Mouse (Mus musculus) embryonic stem cell, embryonic (primary cell): ENCODE measurements at regions not wholly inside any gene's neighbourhood (a gene's known extent, or its start where the extent isn't known, plus 50 kb on each side); places are given as distances from the start of the nearest gene placed in this dataset.

ENCODE experiments used
- CTCF ChIA-PET, 4 experiments: fragments of 300-600 bp in 2 of 4; fragments of 350-600 bp in 2 of 4; sonication (Branson Sonifier 250); formaldehyde crosslinking; loops; one replicate each; lab custom pipeline; 2022; ENCODE audit warnings: inconsistent platforms in 2 of 4; lab: Charles Lee
- POLR2A ChIA-PET, 4 experiments: fragments of 300-600 bp in 2 of 4; fragments of 350-600 bp in 2 of 4; sonication (Branson Sonifier 250); formaldehyde crosslinking; loops; one replicate each; lab custom pipeline; 2022; ENCODE audit warnings: antibody characterized with exemption in 4 of 4, inconsistent platforms in 1 of 4; lab: Charles Lee

DNA sequence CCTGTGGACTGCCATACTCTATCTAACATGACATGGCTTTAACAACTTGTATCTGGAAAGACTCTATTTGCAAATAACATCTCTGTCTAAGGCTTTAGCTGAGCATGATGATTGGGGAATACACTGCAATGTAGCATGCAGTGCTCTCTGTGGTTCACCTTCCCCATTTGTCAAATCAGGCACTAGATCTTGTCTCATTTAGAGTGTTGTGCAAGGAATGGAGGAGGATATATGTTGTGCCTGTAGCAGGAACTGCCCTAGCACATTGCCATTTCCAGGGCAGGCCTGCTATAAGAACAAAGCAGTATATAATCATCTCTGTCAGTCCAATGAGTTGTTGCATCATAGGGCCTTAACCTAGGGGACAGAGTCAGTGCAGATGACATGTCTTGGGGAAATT is 854.6 kb upstream of the Lrrc6 start:
- ChIA-PET CTCF (no interaction called here), POLR2A (no interaction called here)

- CTCF ChIA-PET: no interaction called here
Measured at GRCm38 (mm10) chr15:67354598-67355159, 854.0 kb upstream of the Lrrc6 start.

DNA sequence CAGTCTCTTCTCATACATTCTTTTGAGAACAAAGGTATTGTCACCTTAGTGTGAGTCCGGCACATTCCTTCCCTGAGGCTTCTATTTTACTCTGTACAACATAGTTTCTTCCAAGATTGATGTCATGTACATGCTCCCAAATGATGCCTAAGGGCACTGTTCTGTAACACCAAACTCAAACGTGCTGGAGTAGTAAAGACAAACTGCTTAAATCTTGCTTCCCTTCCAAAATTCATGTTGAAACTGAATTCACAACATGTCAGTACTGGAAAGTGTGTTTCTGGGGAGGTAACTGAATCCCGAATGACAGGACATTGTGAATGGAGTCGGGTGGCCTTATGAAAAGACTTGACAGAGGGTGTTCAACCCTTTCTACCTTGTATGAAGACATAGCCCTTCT is 848.8 kb upstream of the Lrrc6 start:
- ChIA-PET CTCF (no interaction called here), POLR2A (no interaction called here)

More at GRCm38 (mm10) chr15:67354598-67355159, 854.0 kb upstream of the Lrrc6 start:
- POLR2A ChIA-PET: no interaction called here

DNA sequence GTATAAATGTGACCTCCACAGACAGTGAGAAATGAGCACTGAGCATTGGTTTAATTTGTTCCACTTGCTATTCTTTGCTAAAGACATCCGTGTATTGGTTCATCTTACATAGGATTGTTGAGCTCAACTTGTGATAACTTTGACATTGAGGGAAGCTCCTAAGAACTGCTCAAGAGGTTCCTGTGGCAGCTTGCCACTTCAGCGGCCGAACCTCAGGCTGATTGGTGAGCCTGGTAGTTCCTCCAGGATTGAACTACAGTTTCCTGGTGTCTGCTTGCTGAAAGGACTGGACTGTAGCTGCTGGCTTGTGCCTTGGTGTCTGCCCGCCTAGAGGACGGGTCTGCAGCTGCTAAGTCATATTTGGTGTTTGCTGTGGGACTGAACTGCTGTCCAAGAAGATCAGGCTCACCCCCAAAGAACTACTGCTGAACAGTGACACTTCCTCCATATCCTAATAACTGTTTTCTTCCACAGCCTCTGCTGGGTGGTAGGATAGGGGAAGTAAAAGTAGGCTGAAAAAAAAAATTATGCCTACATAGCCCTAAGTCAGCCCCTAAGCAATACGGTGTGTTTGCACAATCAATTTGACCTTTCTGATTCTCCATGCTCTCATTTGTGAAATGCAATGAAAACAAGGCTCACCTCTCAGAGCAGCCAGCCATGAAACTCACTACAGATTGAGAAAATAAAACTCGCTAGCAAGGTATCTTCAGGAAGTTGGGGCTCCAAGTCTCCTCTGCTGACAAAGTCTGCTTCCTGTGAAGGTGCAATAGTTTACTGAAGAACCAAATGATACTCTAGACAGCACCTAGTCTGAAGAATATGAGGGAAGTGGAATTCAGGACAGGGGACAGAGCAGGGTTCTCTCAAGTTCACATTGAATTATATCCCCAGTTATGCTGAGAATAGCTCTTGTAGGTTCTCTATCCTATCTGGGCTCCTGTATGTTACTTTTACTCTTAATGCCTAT is 844.8 kb upstream of the Lrrc6 start:
- POLR2A ChIA-PET: no interaction called here
- CTCF ChIA-PET: no interaction called here

GRCm38 (mm10) chr15:67342050-67342449 is 841.3 kb upstream of the Lrrc6 start:
- POLR2A ChIA-PET: no interaction called here
- CTCF ChIA-PET: interaction anchor here in 1 of 4 experiments (0.6 kb wide), 1 partner anchor 187 kb away, joined by 4 read pairs; no protein-coding TSS in a partner anchor

DNA sequence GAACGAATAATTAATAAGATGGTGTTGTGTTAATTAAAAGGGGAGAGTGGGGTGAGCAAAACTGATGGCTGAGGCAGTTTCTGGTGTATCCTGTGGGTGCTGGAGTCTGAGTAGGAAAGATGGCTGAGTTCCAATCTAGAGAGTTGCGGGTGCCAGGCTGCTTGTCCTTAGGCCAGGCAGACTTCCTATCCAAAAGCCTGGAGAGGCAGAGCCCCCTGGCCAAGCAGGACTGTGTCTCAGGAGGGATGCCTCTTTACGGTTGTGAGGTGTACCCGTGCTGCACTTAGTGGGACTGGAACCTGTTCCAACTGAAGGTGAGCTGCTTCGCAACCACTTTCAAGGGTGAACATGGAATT is 836.3 kb upstream of the Lrrc6 start:
- CTCF ChIA-PET: no interaction called here
- POLR2A ChIA-PET: no interaction called here

GRCm38 (mm10) chr15:67336294-67337039 is 835.8 kb upstream of the Lrrc6 start:
- ChIA-PET CTCF (no interaction called here), POLR2A (interaction anchor here in 1 of 4 experiments (0.6 kb wide), 1 partner anchor 1511 kb away, joined by 3 read pairs; no protein-coding TSS in a partner anchor)

DNA sequence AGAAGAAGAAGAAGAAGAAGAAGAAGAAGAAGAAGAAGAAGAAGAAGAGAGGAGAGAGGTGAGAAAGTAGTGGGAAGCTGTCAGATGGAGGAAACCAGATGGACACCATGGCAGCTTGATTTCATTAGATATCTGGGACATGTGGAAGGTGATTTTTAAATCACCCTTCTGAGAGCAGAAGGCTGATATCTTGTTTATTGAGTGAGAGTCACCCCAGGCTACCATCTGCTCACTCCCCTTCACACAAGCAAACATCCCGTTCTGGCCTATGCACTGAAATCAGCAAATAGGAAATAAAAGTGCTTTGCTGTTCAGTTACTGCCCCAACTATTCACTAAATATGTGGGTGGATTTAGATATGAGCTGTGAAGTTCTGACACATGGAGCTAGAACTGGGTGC is 831.8 kb upstream of the Lrrc6 start:
- CTCF ChIA-PET: no interaction called here
- POLR2A ChIA-PET: no interaction called here

DNA sequence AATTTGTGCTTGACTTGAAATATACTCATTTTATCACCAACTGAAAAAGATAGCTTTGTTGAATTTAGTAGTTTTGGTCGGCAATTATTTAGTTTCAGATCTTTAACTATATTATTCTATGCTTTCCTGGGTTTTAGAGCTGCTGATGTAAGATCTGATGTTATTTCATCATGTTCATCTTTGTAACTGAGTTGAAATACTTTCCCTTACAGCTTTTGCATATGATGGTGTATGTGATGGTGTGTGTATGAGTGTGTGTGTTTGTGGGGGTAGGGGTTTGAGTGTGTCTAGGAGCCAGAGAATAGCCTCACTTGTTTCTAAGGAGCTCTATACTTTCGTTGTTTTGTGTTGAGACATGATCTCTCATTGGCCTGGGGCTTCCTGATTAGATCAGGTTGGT is 819.6 kb upstream of the Lrrc6 start:
- ChIA-PET POLR2A (no interaction called here), CTCF (interaction anchor here in 1 of 4 experiments (0.7 kb wide), 1 partner anchor 52 kb away, joined by 3 read pairs; no protein-coding TSS in a partner anchor)

DNA sequence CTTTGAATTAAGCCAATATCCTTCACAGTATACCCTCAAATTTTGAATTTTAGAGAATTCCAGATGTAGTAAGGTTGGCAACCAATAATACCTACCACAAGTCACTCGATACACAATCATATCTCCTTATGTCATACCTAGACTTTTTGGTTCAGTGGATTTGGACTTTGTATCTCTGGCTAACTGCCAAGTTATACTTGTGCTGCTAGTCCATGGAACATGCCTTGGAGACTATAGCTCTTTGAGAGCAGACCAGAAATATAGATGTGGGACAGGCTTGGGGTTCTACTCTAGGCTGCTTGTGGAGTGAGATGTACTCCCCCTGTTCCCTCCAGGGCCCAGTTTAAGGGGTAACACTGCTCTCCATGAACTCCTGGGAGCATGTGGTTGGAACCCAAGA is 814.5 kb upstream of the Lrrc6 start:
- POLR2A ChIA-PET: no interaction called here

DNA sequence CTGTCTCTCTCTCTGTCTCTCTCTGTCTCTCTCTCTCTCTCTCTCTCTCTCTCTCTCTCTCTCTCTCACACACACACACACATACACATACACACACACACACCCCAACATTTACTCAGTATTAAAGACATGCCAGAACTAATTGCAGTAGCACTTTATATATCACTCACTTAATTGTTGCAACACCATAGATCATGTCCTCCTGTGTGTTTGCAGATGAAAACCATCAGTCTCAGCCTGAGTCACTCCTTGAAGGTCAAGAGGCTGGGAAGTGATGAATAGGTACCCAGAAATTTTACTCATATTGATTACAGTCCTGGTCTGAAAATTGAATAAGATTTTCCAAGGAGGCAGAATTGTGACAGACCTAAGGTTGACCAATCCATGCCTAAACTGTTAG is 812.9 kb upstream of the Lrrc6 start:
- POLR2A ChIA-PET: no interaction called here
- CTCF ChIA-PET: no interaction called here

More for the DNA sequence above, 814.5 kb upstream of the Lrrc6 start:
- CTCF ChIA-PET: no interaction called here

DNA sequence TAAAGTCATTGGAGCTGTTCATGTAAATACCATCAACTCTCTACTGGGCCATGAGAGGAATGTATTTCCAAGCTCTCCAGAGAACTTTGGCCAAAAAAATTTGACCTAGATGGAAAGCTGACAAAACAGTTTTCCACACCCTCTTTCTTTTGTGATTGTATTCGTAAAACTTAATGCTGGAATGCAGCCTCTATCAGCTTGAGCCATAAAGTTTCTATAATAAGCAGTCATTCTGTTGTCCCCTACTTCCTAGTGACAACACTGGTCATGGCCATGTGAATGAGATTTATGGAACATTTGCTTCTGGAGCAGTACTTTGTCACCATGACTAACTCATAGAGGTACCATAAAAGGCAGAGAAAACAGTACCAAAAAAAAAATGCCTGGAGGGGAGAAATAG is 805.0 kb upstream of the Lrrc6 start:
- ChIA-PET POLR2A (no interaction called here), CTCF (no interaction called here)

DNA sequence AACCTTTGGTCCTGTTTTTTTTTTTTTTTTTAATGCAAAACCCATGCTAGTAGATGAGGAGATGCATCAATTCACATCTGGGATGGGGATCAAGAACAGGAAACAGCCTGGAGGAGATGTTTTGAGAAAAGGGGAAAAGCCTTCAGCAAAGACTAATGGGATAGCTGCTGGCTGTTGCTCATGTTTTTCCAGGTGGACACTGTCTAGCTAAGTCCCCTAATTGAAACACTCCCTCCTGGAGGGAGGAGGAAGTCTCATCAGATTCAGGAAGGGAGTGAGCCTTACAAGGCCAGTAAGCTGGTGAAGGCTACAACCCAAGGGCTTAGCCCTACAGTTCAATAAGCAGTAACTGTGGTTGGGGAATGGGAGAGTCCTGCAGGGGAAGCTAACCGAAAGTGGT is 803.1 kb upstream of the Lrrc6 start:
- POLR2A ChIA-PET: interaction anchor here in 1 of 4 experiments (1.3 kb wide), 1 partner anchor 14 kb away, joined by 3 read pairs; no protein-coding TSS in a partner anchor
- CTCF ChIA-PET: no interaction called here

DNA sequence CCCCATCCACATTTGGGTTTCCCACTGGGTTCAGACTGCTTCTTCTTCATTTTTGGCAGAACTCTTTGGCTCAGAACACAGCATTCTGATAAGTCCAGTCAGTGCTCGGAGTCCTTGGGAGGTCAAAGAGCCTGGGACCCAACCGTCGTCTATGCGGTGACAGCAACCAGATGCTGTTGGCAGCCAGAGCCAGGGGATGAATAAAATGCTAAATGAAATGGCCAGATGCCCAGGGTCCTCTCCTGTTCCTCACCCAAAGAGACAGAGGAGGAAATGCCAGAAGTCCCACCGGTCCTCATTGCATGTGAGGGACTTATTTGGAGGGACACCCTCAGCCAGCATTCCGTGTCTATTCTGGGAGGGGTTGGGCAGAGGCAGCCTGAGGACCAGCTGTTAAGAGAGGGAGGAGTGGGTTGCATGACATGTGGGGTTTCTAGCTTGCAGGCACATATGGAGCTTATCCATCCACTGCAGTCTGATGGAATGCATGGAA is 801.2 kb upstream of the Lrrc6 start:
- ChIA-PET CTCF (no interaction called here), POLR2A (no interaction called here)

DNA sequence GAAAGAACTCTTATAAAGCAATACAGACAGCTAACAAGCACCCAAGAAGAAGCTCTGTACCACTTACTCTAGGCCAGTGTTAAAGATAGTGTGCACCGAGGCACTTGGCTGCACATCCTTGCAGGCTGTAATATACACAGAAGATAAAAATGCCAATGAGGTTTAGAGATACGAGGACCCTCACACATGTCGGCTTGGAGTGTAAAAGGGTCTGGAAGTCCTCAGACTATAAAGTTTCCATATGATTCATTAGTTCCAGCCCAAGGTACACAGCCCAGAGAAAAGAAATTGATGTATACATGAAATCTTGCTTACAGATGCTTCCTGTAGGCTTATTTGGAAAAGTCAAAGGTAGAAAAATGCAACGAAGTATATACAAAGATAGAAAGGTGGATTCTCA is 800.3 kb upstream of the Lrrc6 start:
- ChIA-PET CTCF (no interaction called here), POLR2A (no interaction called here)

GRCm38 (mm10) chr15:67294797-67295196 is 794.1 kb upstream of the Lrrc6 start:
- ChIA-PET POLR2A (no interaction called here), CTCF (interaction anchor here in 1 of 4 experiments (0.6 kb wide), 1 partner anchor 109 kb away, joined by 3 read pairs; no protein-coding TSS in a partner anchor)

DNA sequence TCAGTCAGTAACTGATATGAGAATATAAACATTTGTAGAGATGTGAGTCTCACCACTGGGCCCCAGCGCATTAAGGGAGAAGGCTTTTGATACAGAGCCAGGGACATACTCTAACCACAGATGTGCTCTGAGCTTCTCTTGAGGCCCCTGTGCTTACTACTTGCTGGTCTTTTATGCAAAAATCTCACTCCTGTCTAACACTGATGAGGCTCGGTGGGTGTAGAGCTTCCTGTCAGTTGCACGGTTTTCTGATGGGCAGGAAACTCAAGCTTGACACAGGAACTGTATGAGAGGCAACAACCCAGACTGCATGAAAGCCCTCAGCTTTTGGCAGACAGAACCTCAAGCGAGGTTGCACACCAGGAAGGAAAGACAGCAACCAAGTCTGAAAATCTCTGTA is 789.0 kb upstream of the Lrrc6 start:
- ChIA-PET CTCF (no interaction called here), POLR2A (no interaction called here)

- POLR2A ChIA-PET: no interaction called here
- CTCF ChIA-PET: interaction anchor here in 1 of 4 experiments (0.7 kb wide), 1 partner anchor 956 kb away, joined by 3 read pairs; no protein-coding TSS in a partner anchor
Measured at GRCm38 (mm10) chr15:67284941-67285340, 784.2 kb upstream of the Lrrc6 start.

DNA sequence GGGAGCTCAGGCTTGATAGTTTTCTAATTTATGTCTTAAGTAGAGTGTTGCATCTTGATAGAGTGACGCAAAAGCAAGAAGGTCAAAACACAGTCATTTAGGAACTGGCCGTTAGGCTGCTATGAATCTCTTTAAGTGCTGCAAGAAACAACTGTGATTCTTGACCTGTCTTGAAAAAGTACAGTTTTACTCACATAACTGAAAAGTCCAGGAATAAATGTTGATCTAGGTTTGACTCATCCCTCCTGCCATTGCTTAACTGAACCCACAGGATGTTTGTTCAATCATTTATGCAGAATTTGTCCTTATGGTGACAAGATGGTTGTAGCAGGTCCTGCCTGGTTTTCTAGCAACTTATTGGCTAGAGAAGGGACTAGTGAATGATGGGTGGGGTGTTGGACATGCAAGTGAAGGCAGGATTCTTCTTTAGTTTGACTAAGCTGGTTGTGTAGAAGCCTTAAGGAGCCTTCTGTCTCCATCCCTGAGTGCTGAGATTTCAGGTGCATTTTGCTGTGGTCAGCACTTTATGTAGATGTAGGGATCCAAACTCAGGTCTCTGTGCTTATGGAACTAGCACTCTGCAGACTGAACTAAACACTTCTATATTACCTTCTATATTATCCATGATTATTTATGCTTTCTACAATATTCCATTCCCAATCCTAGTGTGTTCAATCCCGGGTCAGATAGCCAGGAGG is 782.7 kb upstream of the Lrrc6 start:
- ChIA-PET POLR2A (no interaction called here), CTCF (no interaction called here)
